Mouse (Mus musculus): ENCODE measurements around the gene Rrh. TPM values are rescaled to one million over a fixed set of nuclear protein-coding genes. Genes with fewer than 3 reads are reported as not detected.

Rrh gene
- total and polyA plus RNA-seq, 2 experiments from 2014 or later: 0.11 TPM; not detected in 1

DNA sequence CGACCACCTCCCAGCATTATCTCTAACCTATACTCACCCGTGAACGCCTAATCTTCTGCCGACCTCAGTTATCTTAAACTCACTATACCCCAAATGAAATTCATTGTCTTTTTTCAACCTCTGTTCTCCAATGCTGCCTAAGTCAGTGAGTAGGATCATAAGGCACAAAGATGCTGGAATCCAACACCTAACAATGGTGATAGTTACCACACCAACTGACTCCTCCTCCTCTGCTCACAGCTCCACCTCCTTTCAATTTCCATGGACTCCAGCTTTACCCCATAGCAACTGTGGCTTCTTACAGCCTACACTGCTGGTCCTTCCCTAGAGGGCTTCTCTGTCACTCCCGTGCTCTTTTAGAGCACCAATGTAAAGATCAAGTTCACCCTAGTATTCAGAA, 5.3 kb upstream of the Rrh start:
- H3K9ac ChIP-seq (replicated peaks; ENCODE audit: low read depth, low read length): no peak overlapping the region
- H3K36me3 ChIP-seq (replicated peaks; ENCODE audit: control insufficient read depth, insufficient read depth, low read length): peaks cover 40% of the 10 kb centered on the region
- no peaks in the 10 kb centered on the region for H3K27me3 ChIP-seq (ENCODE audit: control insufficient read depth, insufficient read depth, low read length)
- TF ChIP-seq CTCF (IDR thresholded peaks at IDR 0.05; ENCODE audit: low read depth) (no peak), EP300 (IDR thresholded peaks at IDR 0.05; ENCODE audit: low read depth) (no peak)
- peaks cover 15% of the 10 kb centered on the region for H3K4me1 ChIP-seq (ENCODE audit: control insufficient read depth, insufficient read depth)
- no peak overlapping the region for H3K4me3 ChIP-seq (ENCODE audit: low read depth, low read length)
- WGBS: 88% methylated on average over 5 of the region's 5 CpGs
- no peak for ATAC-seq (ENCODE audit: insufficient read depth, low read depth)
- no peak overlapping the region for H3K4me2 ChIP-seq (ENCODE audit: low read depth, low read length)
- H3K27ac ChIP-seq (ENCODE audit: low read depth): no peak overlapping the region
- no peak for DNase-seq (ENCODE audit: low spot score)
- H3K9me3 ChIP-seq (replicated peaks; ENCODE audit: control insufficient read depth, low read length): no peaks in the 10 kb centered on the region

DNA sequence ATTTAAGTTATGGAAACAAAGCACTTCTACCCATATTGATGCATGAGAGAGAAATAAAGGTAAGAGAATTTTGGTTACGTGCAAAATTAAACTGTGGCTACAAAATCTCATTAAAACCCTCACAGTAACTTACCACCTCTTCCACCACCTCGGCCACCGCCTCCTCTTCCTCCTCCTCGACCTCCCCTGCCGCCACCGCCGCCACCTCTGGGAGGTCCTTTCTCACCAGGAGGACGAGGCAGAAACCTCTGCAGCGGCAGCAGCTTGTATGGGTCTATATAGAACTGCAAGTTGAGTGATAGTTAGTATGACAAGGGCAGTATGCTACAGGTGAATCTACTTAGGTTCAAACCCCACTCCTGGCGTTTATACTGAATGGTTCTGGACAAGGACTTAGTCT, 4.3 kb upstream of the Rrh start:
- H3K9me3 ChIP-seq (replicated peaks; ENCODE audit: control insufficient read depth, low read length): no peaks in the 10 kb centered on the region
- WGBS: 86% methylated on average over 10 of the region's 10 CpGs
- TF ChIP-seq CTCF (IDR thresholded peaks at IDR 0.05; ENCODE audit: low read depth): no peak
- no peak for TF ChIP-seq EP300 (IDR thresholded peaks at IDR 0.05; ENCODE audit: low read depth)

DNA sequence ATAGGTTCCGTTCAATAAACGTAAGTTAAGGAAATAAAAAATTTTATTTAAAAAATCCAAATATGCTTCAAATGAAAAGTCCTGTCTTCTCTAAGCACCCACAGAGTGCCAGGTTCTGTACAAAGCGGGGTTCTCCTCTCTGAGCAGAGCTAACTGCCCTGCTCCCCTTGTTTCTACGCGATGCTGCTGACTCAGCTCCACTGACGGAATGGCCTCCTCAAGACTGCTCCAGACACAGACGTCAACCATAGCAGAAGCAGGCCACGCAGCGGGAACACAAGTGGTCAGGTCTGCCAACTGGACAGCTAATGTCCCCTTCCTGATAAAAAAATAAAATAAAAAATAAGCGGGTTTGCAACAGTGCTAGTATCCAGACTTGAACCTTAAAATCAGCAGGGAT, 2.5 kb upstream of the Rrh start:
- H3K36me3 ChIP-seq (replicated peaks; ENCODE audit: control insufficient read depth, insufficient read depth, low read length): peaks cover 40% of the 10 kb centered on the region

More for the DNA sequence above, 4.3 kb upstream of the Rrh start:
- no peaks in the 10 kb centered on the region for H3K27me3 ChIP-seq (ENCODE audit: control insufficient read depth, insufficient read depth, low read length)
- H3K27ac ChIP-seq (ENCODE audit: low read depth): no peak overlapping the region
- no peak overlapping the region for H3K4me2 ChIP-seq (ENCODE audit: low read depth, low read length)
- peaks cover 14% of the 10 kb centered on the region for H3K4me1 ChIP-seq (ENCODE audit: control insufficient read depth, insufficient read depth)
- H3K4me3 ChIP-seq (ENCODE audit: low read depth, low read length): no peak overlapping the region
- DNase-seq (ENCODE audit: low spot score) (no peak), ATAC-seq (ENCODE audit: insufficient read depth, low read depth) (no peak)
- H3K9ac ChIP-seq (replicated peaks; ENCODE audit: low read depth, low read length): no peak overlapping the region
- peaks cover 40% of the 10 kb centered on the region for H3K36me3 ChIP-seq (replicated peaks; ENCODE audit: control insufficient read depth, insufficient read depth, low read length)

DNA sequence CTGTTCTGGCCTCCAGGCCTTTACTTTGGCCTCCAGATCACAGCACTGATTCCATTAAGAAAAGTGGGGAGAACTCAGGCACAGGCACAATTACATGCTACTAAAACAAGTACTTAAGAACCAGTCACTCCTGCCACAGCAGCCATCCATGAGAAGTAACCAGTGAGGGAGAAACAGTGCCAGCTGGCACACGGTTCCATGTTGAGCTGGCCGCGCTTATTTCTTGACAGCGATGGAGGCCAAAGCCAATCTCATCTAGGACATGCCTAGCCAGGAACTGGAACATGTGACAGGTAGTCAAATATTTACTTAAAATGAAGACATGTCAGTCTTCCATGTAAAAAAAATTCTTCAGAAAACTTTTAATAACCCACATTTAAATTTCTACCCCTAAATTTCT, 1.8 kb upstream of the Rrh start:
- Histone ChIP-seq H3K4me1 (ENCODE audit: control insufficient read depth, insufficient read depth) (no peaks in the 10 kb centered on the region), H3K9ac (replicated peaks; ENCODE audit: low read depth, low read length) (no peak overlapping the region), H3K9me3 (replicated peaks; ENCODE audit: control insufficient read depth, low read length) (no peaks in the 10 kb centered on the region), H3K36me3 (replicated peaks; ENCODE audit: control insufficient read depth, insufficient read depth, low read length) (peaks cover 40% of the 10 kb centered on the region), H3K4me3 (ENCODE audit: low read depth, low read length) (no peak overlapping the region), H3K4me2 (ENCODE audit: low read depth, low read length) (no peak overlapping the region), H3K27ac (ENCODE audit: low read depth) (no peak overlapping the region), H3K27me3 (ENCODE audit: control insufficient read depth, insufficient read depth, low read length) (no peaks in the 10 kb centered on the region)
- no peak for ATAC-seq (ENCODE audit: insufficient read depth, low read depth)
- TF ChIP-seq CTCF (IDR thresholded peaks at IDR 0.05; ENCODE audit: low read depth): no peak
- no peak for TF ChIP-seq EP300 (IDR thresholded peaks at IDR 0.05; ENCODE audit: low read depth)
- no peak for DNase-seq (ENCODE audit: low spot score)
- 75% methylated on average over 4 of the region's 4 CpGs for WGBS

More for the DNA sequence above, 2.5 kb upstream of the Rrh start:
- Histone ChIP-seq H3K4me1 (ENCODE audit: control insufficient read depth, insufficient read depth) (peaks cover 6% of the 10 kb centered on the region), H3K27me3 (ENCODE audit: control insufficient read depth, insufficient read depth, low read length) (no peaks in the 10 kb centered on the region), H3K9me3 (replicated peaks; ENCODE audit: control insufficient read depth, low read length) (no peaks in the 10 kb centered on the region), H3K9ac (replicated peaks; ENCODE audit: low read depth, low read length) (no peak overlapping the region), H3K27ac (ENCODE audit: low read depth) (no peak overlapping the region), H3K4me3 (ENCODE audit: low read depth, low read length) (no peak overlapping the region), H3K4me2 (ENCODE audit: low read depth, low read length) (no peak overlapping the region)
- 88% methylated on average over 10 of the region's 10 CpGs for WGBS
- TF ChIP-seq EP300 (IDR thresholded peaks at IDR 0.05; ENCODE audit: low read depth) (no peak), CTCF (IDR thresholded peaks at IDR 0.05; ENCODE audit: low read depth) (no peak)
- ATAC-seq (ENCODE audit: insufficient read depth, low read depth): no peak
- no peak for DNase-seq (ENCODE audit: low spot score)

DNA sequence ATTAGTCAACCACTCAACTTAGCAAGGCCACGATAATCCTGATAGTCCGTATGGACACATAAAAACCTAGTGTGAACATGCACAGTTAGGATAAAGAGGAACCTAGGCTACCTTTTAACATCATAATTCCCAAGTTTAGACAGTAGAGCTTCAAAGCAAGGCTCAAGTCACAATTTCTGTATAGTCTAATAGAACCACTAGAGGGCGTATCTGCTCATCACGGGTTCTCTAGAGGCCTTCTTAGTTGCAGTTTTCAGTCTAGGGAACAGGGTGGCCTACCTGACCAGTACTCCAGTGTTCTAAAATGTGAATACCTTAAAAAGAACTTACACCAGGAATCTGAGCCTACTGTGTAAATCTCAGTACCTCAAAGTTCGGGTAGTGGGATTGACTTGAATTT, 906 bp upstream of the Rrh start:
- H3K9ac ChIP-seq (replicated peaks; ENCODE audit: low read depth, low read length): no peak overlapping the region
- DNase-seq (ENCODE audit: low spot score): peak; percentile 50
- WGBS: 56% methylated on average over 5 of the region's 5 CpGs
- no peaks in the 10 kb centered on the region for H3K9me3 ChIP-seq (replicated peaks; ENCODE audit: control insufficient read depth, low read length)
- H3K4me3 ChIP-seq (ENCODE audit: low read depth, low read length): no peak overlapping the region
- H3K27ac ChIP-seq (ENCODE audit: low read depth): no peak overlapping the region
- peaks cover 36% of the 10 kb centered on the region for H3K36me3 ChIP-seq (replicated peaks; ENCODE audit: control insufficient read depth, insufficient read depth, low read length)
- TF ChIP-seq EP300 (IDR thresholded peaks at IDR 0.05; ENCODE audit: low read depth) (no peak), CTCF (IDR thresholded peaks at IDR 0.05; ENCODE audit: low read depth) (peak; percentile 49)
- H3K4me2 ChIP-seq (ENCODE audit: low read depth, low read length): no peak overlapping the region
- no peaks in the 10 kb centered on the region for H3K4me1 ChIP-seq (ENCODE audit: control insufficient read depth, insufficient read depth)
- peak; percentile 62 for ATAC-seq (ENCODE audit: insufficient read depth, low read depth)
- H3K27me3 ChIP-seq (ENCODE audit: control insufficient read depth, insufficient read depth, low read length): no peaks in the 10 kb centered on the region

DNA sequence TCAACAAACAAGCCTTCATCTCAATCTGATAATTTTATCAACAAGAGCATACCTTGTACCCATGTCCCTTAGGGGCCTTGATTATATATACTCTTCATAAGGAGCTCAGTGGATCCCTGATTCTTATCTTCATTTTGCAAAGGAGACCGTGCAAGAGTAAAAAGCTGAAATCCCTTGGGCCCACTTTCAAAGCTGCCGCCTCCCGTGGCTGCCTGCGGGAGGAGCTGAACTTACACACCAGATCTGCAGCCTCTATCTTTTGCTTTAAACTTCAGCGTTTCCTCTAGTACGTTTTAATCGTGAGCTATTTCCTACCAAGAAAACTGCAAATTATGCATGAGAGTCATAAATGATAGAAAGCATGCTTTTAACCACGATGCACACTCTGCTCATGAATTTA, 651 bp downstream of the Rrh start:
- no peak overlapping the region for H3K4me2 ChIP-seq (ENCODE audit: low read depth, low read length)
- 73% methylated on average over 8 of the region's 8 CpGs for WGBS
- H3K27ac ChIP-seq (ENCODE audit: low read depth): no peak overlapping the region
- no peak overlapping the region for H3K4me3 ChIP-seq (ENCODE audit: low read depth, low read length)
- no peaks in the 10 kb centered on the region for H3K4me1 ChIP-seq (ENCODE audit: control insufficient read depth, insufficient read depth)
- no peak overlapping the region for H3K9ac ChIP-seq (replicated peaks; ENCODE audit: low read depth, low read length)
- H3K27me3 ChIP-seq (ENCODE audit: control insufficient read depth, insufficient read depth, low read length): no peaks in the 10 kb centered on the region
- H3K36me3 ChIP-seq (replicated peaks; ENCODE audit: control insufficient read depth, insufficient read depth, low read length): peaks cover 28% of the 10 kb centered on the region
- H3K9me3 ChIP-seq (replicated peaks; ENCODE audit: control insufficient read depth, low read length): no peaks in the 10 kb centered on the region
- TF ChIP-seq EP300 (IDR thresholded peaks at IDR 0.05; ENCODE audit: low read depth) (no peak), CTCF (IDR thresholded peaks at IDR 0.05; ENCODE audit: low read depth) (no peak)
- DNase-seq (ENCODE audit: low spot score) (no peak), ATAC-seq (ENCODE audit: insufficient read depth, low read depth) (no peak)

Measured in heart, postnatal 0 days (tissue).